Mouse (Mus musculus) forebrain, embryonic 12.5 days (tissue): ENCODE data around the gene 2900092C05Rik. TPM values are rescaled to one million over a fixed set of nuclear protein-coding genes. Genes with fewer than 3 reads are reported as not detected.
A peak's percentile ranks its signal among the peaks of the same experiment; 100 is the strongest.

Experiments
- ATAC-seq: fragments of 200-750 bp; cut with Nextera tagmentation; 2 replicates; pipeline ENCODE4 v1.8.0; 2017; ENCODE audit warnings: moderate TSS enrichment; ENCODE audit not compliant: low FRiP score
- H3K27ac ChIP-seq: fragments of 300-500 bp; sonication (generic); 2 replicates; pipeline ENCODE4 v1.5.1; 2016; ENCODE audit warnings: mild to moderate bottlenecking
- H3K27me3 ChIP-seq: fragments of 300-500 bp; sonication (generic); 2 replicates; pipeline ENCODE4 v1.6.1; 2016; ENCODE audit warnings: mild to moderate bottlenecking
- H3K36me3 ChIP-seq: fragments of 300-500 bp; sonication (generic); replicated peaks from 2 replicates; pipeline ENCODE4 v1.6.1; 2016; ENCODE audit warnings: mild to moderate bottlenecking
- H3K4me1 ChIP-seq: fragments of 300-500 bp; sonication (generic); 2 replicates; pipeline ENCODE4 v1.6.1; 2016
- H3K4me2 ChIP-seq: fragments of 300-500 bp; sonication (generic); 2 replicates; pipeline ENCODE4 v1.6.1; 2016; ENCODE audit warnings: mild to moderate bottlenecking, moderate library complexity
- H3K4me3 ChIP-seq: fragments of 300-500 bp; sonication (generic); replicated peaks from 2 replicates; pipeline ENCODE4 v1.5.1; 2016; ENCODE audit warnings: mild to moderate bottlenecking
- H3K9ac ChIP-seq: fragments of 300-500 bp; sonication (generic); 2 replicates; pipeline ENCODE4 v1.6.1; 2016; ENCODE audit warnings: mild to moderate bottlenecking
- H3K9me3 ChIP-seq: fragments of 300-500 bp; sonication (generic); 2 replicates; pipeline ENCODE4 v1.6.1; 2016
- WGBS: fragments of 180-500 bp; shearing (Covaris S2); methylation state at CpG from one replicate; pipeline ENCODE4 v1.1.7; 2016; 5-methylcytosine and 5-hydroxymethylcytosine counted together
- polyA plus RNA-seq: library from polyadenylated mRNA; unstranded; fragments of >200 nt; fragmentation: Nextera tagmentation; extraction: Ambion mirVana; gene quantifications from 2 replicates; pipeline ENCODE4 v1.2.1, GENCODE M21; 2016

The 2900092C05Rik gene
- not detected in 2 replicates for polyA plus RNA-seq

DNA sequence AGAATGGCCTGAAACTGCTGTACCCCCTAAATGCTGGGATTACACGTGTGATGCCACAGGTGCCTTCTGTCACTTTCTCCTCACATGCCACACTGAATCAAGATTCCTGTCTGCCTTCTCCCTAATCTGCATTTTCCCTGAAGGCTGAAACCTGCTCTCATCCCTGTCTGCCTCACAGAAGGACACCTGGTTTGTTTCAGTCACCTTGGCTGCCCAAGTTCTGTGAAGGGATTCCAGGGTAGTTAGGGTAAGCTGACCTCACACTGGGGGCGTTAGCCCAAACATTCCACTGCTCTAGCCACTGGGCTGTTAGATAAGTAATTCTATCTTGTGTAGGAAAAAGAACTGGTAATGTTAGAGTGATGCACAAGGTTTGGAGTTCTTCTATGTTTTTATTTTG is at the start of gene 2900092C05Rik:
2900092C05Rik (plus strand) TSS at position 301 of the 400 bp plus-strand sequence.
- H3K27me3 ChIP-seq = no peaks in the 10 kb centered on the region
- no peaks in the 10 kb centered on the region for H3K36me3 ChIP-seq
- no peaks in the 10 kb centered on the region for H3K4me1 ChIP-seq
- no peak within 1 kb of the TSS for H3K9ac ChIP-seq
- H3K9me3 ChIP-seq = peaks cover 14% of the 10 kb centered on the region; the same call in 1 of the 2 replicates
- no peak within 1 kb of the TSS for H3K4me3 ChIP-seq
- no peak for ATAC-seq
- H3K27ac ChIP-seq = no peak within 1 kb of the TSS
- H3K4me2 ChIP-seq = no peak within 1 kb of the TSS
- 72% methylated on average over 2 of the region's 2 CpGs for WGBS

DNA sequence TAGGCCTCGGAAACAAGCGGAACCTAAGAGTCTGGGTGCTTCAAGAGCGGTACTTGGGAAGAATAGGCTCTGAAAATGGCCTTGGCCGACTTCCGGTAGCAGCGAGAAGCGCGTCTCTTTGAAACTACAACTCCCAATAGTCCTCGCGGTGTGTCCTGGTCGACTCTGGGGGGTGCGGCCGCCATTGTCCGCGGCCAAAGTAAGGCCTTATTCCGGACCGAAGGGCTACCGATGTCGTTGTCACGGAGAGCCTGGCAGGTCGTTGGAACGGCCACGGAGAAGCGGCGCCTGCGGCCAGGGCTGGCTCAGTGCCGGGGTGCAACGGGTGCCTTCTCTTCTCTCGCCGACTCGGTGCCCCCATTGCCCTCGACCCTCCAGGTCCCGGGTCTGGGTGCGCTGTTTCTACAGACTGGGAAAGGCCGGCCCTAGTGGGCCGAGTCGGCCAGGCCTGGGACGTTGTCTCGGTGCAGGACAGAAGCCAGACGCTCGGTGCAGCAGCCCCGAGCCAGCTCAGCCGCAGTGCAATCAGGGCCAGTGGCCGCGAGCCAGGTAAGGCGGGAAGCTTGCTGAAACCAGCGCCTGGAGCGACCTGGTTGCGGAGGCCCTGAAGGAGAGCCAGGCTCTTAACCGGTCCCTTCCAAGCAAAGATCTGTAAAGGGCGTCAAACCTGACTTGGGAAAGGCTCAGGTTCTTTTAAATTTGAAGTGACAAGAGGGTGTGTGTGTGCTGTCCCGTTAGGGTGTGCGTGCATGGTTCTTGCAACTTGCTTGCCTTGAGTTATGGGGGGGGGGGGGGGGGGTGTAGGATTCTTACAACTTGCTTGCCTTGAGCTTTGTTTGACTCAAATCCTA is 33.9 kb upstream of the 2900092C05Rik start, which contains the start of gene Zfp606:
Zfp606 (plus strand) TSS at position 136 of the 851 bp plus-strand sequence.
- H3K4me2 ChIP-seq = peak within 1 kb of the TSS; percentile 60
- peaks cover 33% of the 10 kb centered on the region for H3K36me3 ChIP-seq
- no peaks in the 10 kb centered on the region for H3K27me3 ChIP-seq
- peak within 1 kb of the TSS; percentile 85 for H3K4me3 ChIP-seq
- H3K9me3 ChIP-seq = peaks cover 12% of the 10 kb centered on the region; the same call in 1 of the 2 replicates
- WGBS = under 1% methylated on average over 53 of the region's 53 CpGs
- ATAC-seq = peak; percentile 96
- peak within 1 kb of the TSS; percentile 93 for H3K9ac ChIP-seq
- H3K27ac ChIP-seq = peak within 1 kb of the TSS; percentile 80
- no peaks in the 10 kb centered on the region for H3K4me1 ChIP-seq

DNA sequence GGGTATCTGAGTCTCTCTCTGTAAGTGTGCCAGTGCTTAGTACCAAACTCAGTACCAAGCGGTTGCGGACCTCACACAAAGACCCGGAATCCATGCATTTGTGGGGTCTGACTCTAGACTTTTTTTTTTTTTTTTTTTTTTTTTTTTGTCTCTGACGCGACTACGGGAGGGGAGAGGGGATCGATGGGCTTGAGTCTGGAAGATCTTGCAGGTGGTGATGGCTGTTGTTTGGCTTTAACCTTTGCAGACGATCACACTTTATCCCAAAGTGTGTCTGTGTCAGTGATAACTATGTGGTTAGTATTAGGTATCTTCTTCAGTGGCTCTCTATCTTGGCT is 33.3 kb upstream of the 2900092C05Rik start:
- Histone ChIP-seq H3K4me1 (no peaks in the 10 kb centered on the region), H3K36me3 (peaks cover 39% of the 10 kb centered on the region), H3K9me3 (peaks cover 14% of the 10 kb centered on the region; the same call in 1 of the 2 replicates), H3K4me2 (peak overlapping the region; percentile 60), H3K9ac (peak overlapping the region; percentile 93), H3K27ac (peak overlapping the region; percentile 80; the same call in 1 of the 2 replicates), H3K27me3 (no peaks in the 10 kb centered on the region), H3K4me3 (peak overlapping the region; percentile 85)
- ATAC-seq = peak; percentile 48; the same call in 1 of the 2 replicates
- 3% methylated on average over 5 of the region's 8 CpGs for WGBS

DNA sequence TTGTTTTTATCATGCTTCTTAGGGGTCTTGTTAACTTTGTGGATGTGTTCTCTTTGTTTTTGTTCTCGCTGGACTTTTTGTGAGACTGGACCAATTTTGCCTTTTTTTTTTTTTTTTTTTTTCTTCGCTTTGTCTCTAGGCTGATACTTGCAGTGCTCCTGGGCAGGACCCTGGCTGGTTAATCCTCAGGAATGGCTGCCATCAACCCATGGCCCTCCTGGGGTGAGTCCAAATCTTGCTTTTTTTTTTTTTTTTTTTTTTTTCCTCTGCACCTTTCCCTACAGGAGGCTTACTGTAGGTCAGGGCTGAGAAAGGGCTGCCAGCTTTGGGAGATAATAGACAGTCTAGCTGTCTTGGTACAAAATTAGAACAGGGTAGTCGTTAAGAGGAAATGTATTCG is 32.8 kb upstream of the 2900092C05Rik start:
- WGBS = 62% methylated on average over 4 of the region's 4 CpGs
- no peak overlapping the region for H3K27ac ChIP-seq

DNA sequence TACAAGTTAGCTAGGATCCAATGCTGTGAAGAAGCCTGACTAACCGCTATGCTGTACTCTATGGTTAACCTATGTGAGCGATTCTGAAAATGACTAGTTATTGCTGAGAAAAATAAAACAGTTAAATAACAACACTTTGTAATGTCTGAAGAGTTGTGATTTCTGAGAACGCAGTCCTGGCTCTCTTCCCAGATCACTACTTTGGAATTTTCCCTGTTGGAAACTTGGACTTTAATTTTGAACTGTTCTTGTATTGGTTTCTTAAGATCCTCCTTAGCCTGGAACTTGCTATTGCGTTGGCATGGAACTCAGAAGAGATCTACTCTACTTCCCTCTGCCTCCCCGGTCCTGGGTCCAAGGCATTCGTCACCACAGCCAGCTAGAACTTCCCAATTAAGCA is 28.5 kb upstream of the 2900092C05Rik start:
- Histone ChIP-seq H3K36me3 (peaks cover 87% of the 10 kb centered on the region), H3K27me3 (no peaks in the 10 kb centered on the region), H3K4me3 (no peak overlapping the region), H3K4me1 (no peaks in the 10 kb centered on the region), H3K27ac (no peak overlapping the region), H3K4me2 (no peak overlapping the region), H3K9me3 (peaks cover 52% of the 10 kb centered on the region), H3K9ac (no peak overlapping the region)
- 97% methylated on average over 6 of the region's 6 CpGs for WGBS
- ATAC-seq = no peak

More for the DNA sequence above, 32.8 kb upstream of the 2900092C05Rik start:
- H3K4me3 ChIP-seq = peak overlapping the region; percentile 85
- H3K9me3 ChIP-seq = peaks cover 16% of the 10 kb centered on the region; the same call in 1 of the 2 replicates
- H3K36me3 ChIP-seq = peaks cover 45% of the 10 kb centered on the region
- no peaks in the 10 kb centered on the region for H3K27me3 ChIP-seq
- peak overlapping the region; percentile 93 for H3K9ac ChIP-seq
- no peaks in the 10 kb centered on the region for H3K4me1 ChIP-seq
- H3K4me2 ChIP-seq = peak overlapping the region; percentile 60
- ATAC-seq = no peak

DNA sequence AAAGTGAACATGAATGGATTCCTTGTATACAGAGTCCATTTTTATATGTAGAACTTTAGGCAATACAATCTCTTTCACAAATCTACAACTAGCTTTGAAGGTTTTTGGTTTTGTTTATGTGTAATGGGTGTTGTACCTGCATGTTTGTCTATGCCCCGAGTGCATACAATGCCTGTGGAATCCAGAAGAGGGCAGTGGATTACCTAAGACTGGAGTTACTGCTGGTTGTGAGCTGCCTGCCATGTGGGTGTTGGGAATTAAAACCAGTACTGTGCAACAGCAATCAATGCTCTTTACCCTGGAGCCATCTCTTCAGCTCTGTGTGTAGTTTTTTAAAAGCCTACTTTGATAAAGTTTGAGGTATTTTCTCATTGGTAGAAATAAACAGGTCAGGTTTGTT is 26.4 kb upstream of the 2900092C05Rik start:
- H3K4me3 ChIP-seq = no peak overlapping the region
- peaks cover 99% of the 10 kb centered on the region for H3K36me3 ChIP-seq
- H3K27ac ChIP-seq = no peak overlapping the region
- peaks cover 64% of the 10 kb centered on the region for H3K9me3 ChIP-seq
- H3K27me3 ChIP-seq = no peaks in the 10 kb centered on the region
- H3K4me1 ChIP-seq = no peaks in the 10 kb centered on the region
- ATAC-seq = no peak
- no peak overlapping the region for H3K4me2 ChIP-seq
- WGBS = 100% methylated on average over 1 of the region's 1 CpGs
- H3K9ac ChIP-seq = no peak overlapping the region

DNA sequence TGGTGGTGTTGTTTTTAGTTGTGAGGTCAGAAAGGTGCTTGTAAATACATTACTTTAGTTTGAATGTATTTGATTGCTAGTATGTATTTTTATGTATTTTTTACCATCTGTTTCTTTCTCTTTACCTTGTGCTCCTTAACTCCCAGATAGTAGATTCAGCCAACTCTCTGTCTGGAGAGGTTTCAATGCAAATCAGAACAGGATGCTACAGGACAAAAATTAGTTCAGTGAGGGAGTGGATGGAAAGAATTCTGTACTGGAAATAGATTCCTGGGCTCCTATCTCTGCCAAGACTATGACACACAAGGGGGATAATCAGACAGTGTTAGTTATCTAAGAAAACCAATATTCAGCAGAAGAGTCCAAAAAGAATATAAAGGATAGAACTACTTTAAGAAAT is 25.6 kb upstream of the 2900092C05Rik start:
- no peak overlapping the region for H3K4me2 ChIP-seq
- H3K9ac ChIP-seq = no peak overlapping the region
- no peaks in the 10 kb centered on the region for H3K4me1 ChIP-seq
- no peak for ATAC-seq
- H3K27me3 ChIP-seq = no peaks in the 10 kb centered on the region
- peaks cover 99% of the 10 kb centered on the region for H3K36me3 ChIP-seq
- no peak overlapping the region for H3K27ac ChIP-seq
- peaks cover 69% of the 10 kb centered on the region for H3K9me3 ChIP-seq
- no peak overlapping the region for H3K4me3 ChIP-seq

DNA sequence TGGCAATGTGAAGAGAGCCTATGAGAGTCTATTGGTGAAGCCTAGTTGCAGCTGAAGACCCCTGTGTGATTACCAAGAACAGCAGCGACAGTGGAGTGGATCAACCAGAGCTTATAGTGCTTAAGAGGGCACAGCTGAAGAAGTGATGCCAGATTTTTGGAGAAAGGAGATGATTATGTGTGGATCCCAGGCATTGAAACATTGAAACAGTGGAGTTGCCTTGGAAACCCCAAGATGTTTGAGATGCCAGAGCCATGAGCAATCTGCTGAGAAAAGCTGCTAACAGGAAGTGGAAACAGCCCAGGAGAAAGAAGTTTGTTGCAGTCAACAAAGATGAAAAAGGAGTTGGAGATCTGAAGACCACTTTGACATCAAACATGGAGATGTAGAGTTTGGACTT is 1.4 kb upstream of the 2900092C05Rik start:
- Histone ChIP-seq H3K27ac (no peak overlapping the region), H3K4me2 (no peak overlapping the region), H3K36me3 (no peaks in the 10 kb centered on the region), H3K4me1 (no peaks in the 10 kb centered on the region), H3K9ac (no peak overlapping the region), H3K4me3 (no peak overlapping the region), H3K9me3 (peaks cover 16% of the 10 kb centered on the region; the same call in 1 of the 2 replicates), H3K27me3 (no peaks in the 10 kb centered on the region)
- no peak for ATAC-seq
- WGBS = 55% methylated on average over 1 of the region's 1 CpGs

Other genes with a start within 250 kb of the 2900092C05Rik start
- gene Vmn1r81, start 244.2 kb upstream of the 2900092C05Rik start, polyA plus RNA-seq = not detected in 2 replicates
- not detected in 2 replicates for gene Vmn1r82, start 212.1 kb upstream of the 2900092C05Rik start, polyA plus RNA-seq
- 0.06 TPM in 1 of 2 replicates, not detected in the other for gene Vmn1r83, start 183.0 kb upstream of the 2900092C05Rik start, polyA plus RNA-seq
- not detected in 2 replicates for gene Vmn1r84, start 143.2 kb upstream of the 2900092C05Rik start, polyA plus RNA-seq
- gene Zfp551, start 89.8 kb upstream of the 2900092C05Rik start, polyA plus RNA-seq = 4.1 and 5.0 TPM in 2 replicates
- gene Zfp606, start 34.2 kb upstream of the 2900092C05Rik start, polyA plus RNA-seq = 54.7 TPM in 2 replicates
- gene Vmn2r53, start 96.3 kb downstream of the 2900092C05Rik start, polyA plus RNA-seq = 0.01 TPM in 1 of 2 replicates, not detected in the other
- not detected in 2 replicates for gene Vmn2r54, start 127.8 kb downstream of the 2900092C05Rik start, polyA plus RNA-seq
- not detected in 2 replicates for gene Vmn2r55, start 172.5 kb downstream of the 2900092C05Rik start, polyA plus RNA-seq
- gene Vmn2r56, start 222.5 kb downstream of the 2900092C05Rik start, polyA plus RNA-seq = not detected in 2 replicates